Mouse (Mus musculus) skeletal muscle tissue, adult 2 months (tissue): Measurements from ENCODE around the gene Kif11.

ENCODE experiments used
- DNase-seq: peaks from one replicate; pipeline ENCODE4 v3.0.0-alpha.2; 2012; ENCODE audit warnings: low read depth, low spot score

The Kif11 gene

DNA sequence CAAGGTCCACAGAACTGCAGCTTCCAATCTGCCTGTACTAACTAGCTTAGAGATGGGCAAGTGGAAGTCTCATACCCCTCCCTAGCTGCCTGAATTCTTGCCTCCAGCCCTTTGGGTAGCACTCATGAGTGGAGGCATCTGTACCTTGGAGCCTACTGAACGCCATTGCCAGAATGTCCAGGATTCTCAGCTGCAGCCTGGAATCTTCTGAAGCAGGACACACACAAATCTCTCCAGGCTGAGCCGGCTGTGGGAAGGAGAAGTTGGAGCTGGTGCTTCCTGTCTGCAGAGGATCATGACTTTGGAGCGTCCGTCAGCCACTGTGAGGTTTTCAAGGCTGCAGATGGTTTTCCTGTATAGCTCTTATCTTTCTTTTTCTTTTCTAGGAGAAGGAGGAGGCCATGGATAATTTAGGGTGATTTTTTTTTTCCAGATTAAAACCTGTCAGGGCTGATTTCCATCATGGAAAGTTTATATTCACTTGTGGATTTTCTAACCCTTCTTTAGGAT, 67.5 kb downstream of the Kif11 start:
- DNase-seq: no peak

DNA sequence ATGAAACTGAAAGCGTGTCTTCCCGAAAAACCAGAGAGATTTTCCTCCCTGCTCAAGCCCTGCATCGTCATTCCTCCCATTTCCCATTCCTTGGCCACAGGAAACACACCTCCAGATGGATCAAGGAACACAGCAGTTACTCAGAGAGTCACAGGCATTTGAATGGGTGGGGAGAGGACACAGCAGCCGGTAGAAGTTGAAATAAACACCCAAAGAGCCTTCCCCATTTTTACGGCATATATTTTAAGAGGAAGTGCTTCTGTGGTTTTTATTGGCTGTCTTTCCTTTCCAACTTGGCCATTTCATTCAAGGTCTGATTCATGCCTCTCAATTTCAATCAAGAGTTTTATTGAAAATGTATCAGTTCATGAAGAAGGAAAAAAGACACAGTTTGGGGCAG, 72.0 kb downstream of the Kif11 start:
- no peak for DNase-seq

- no peak for DNase-seq
Observed at GRCm38 (mm10) chr19:37449246-37449645, 73.0 kb downstream of the Kif11 start.

DNA sequence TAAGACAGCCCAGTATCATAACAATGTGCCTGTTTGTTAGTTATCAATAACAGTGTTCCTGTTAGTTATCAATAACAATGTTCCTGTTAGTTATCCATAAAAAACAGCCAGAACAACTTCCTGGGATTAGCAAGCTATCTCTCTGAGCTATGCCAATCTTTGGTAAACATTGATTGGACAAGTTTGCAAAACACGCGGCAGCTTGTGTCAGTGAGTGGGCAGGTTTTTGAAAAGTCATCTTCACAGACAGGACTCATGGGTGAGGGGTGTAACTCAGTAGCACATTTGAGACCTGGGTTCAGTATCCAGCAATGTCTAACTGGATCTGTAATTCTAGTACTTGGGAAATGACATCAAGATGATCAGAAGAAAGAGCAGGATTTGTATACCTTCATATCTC, 79.3 kb downstream of the Kif11 start:
- DNase-seq: no peak

DNA sequence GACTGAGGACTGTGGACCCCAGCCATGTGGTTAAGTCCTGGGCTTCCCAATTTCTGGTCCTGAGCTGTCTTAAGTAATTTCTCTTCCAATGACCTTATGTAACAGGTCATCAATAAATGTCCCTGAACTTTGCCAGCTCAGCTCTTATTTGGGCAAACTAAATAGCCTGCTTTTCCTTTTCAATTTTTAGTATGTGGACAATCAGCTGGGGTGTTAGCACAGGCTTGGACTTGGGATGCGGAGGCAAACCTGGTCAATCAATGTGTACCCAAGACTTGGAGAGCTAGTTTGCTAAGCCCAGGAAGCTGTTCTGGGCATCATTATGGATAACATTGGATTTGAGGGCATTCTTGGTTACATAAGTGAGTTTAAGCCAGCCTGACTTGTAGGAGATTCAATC, 79.8 kb downstream of the Kif11 start:
- no peak for DNase-seq

DNA sequence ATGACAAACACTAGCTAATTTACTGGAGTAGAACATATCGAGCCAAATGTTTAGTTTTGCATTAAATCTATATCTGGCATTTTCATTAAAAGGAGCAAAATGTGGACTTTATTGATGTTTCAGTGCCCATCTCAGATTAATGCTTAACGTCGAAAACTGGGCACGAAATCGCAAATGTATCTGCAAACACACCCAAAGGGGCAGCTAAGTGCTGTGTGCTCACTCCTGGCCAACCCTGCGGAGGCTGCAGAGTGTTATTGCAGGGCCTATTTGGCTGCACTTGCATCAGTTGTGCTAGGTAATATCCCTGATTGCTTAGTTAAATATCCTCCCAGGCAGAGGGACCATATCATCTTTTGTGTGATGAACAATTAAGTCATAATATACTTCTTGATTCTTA, 81.8 kb downstream of the Kif11 start:
- DNase-seq: no peak

GRCm38 (mm10) chr19:37466403-37466802, 90.2 kb downstream of the Kif11 start:
- no peak for DNase-seq

GRCm38 (mm10) chr19:37466978-37467377, 90.8 kb downstream of the Kif11 start:
- no peak for DNase-seq

- no peak for DNase-seq
Observed at GRCm38 (mm10) chr19:37468841-37469566, 92.8 kb downstream of the Kif11 start.
